Mouse (Mus musculus): ENCODE results near the gene Wfdc9. TPM values are rescaled to one million over a fixed set of nuclear protein-coding genes. Genes with fewer than 3 reads are reported as not detected.
A peak's percentile ranks its signal among the peaks of the same experiment; 100 is the strongest.

Wfdc9 gene
- not detected in 2 replicates for polyA plus RNA-seq (2012; ENCODE audit: insufficient read depth, insufficient read length, missing spikeins)

- H3K4me3 ChIP-seq (ENCODE audit: insufficient read depth, low read depth, low read length) = no peak within 1 kb of the TSS
- no peaks in the 10 kb centered on the region for H3K4me1 ChIP-seq (ENCODE audit: control insufficient read depth, insufficient read depth, insufficient read length, low read length)
- H3K27ac ChIP-seq (replicated peaks; ENCODE audit: low read depth, low read length) = no peak within 1 kb of the TSS
Observed at GRCm38 (mm10) chr2:164656483-164656882, at the start of gene Wfdc9. Gene Wfdc9 (minus strand): TSS chr2:164656583.

- no peak overlapping the region for H3K27ac ChIP-seq (replicated peaks; ENCODE audit: low read depth, low read length)
- no peak overlapping the region for H3K4me3 ChIP-seq (ENCODE audit: insufficient read depth, low read depth, low read length)
- H3K4me1 ChIP-seq (ENCODE audit: control insufficient read depth, insufficient read depth, insufficient read length, low read length) = no peaks in the 10 kb centered on the region
Observed at GRCm38 (mm10) chr2:164705991-164706390, 49.6 kb upstream of the Wfdc9 start.

GRCm38 (mm10) chr2:164705328-164705727 is 48.9 kb upstream of the Wfdc9 start:
- Histone ChIP-seq H3K4me1 (ENCODE audit: control insufficient read depth, insufficient read depth, insufficient read length, low read length) (no peaks in the 10 kb centered on the region), H3K4me3 (ENCODE audit: insufficient read depth, low read depth, low read length) (no peak overlapping the region), H3K27ac (replicated peaks; ENCODE audit: low read depth, low read length) (no peak overlapping the region)

GRCm38 (mm10) chr2:164704235-164704634 is 47.9 kb upstream of the Wfdc9 start:
- no peak overlapping the region for H3K4me3 ChIP-seq (ENCODE audit: insufficient read depth, low read depth, low read length)
- no peak overlapping the region for H3K27ac ChIP-seq (replicated peaks; ENCODE audit: low read depth, low read length)
- H3K4me1 ChIP-seq (ENCODE audit: control insufficient read depth, insufficient read depth, insufficient read length, low read length) = no peaks in the 10 kb centered on the region

- H3K27ac ChIP-seq (replicated peaks; ENCODE audit: low read depth, low read length) = no peak overlapping the region
- H3K4me3 ChIP-seq (ENCODE audit: insufficient read depth, low read depth, low read length) = no peak overlapping the region
- no peaks in the 10 kb centered on the region for H3K4me1 ChIP-seq (ENCODE audit: control insufficient read depth, insufficient read depth, insufficient read length, low read length)
Observed at GRCm38 (mm10) chr2:164701761-164702160, 45.4 kb upstream of the Wfdc9 start.

- Histone ChIP-seq H3K27ac (replicated peaks; ENCODE audit: low read depth, low read length) (no peak overlapping the region), H3K4me3 (ENCODE audit: insufficient read depth, low read depth, low read length) (no peak overlapping the region), H3K4me1 (ENCODE audit: control insufficient read depth, insufficient read depth, insufficient read length, low read length) (no peaks in the 10 kb centered on the region)
Observed at GRCm38 (mm10) chr2:164700959-164701358, 44.6 kb upstream of the Wfdc9 start.

GRCm38 (mm10) chr2:164698201-164698600 is 41.8 kb upstream of the Wfdc9 start, which contains the start of gene Spint4:
Gene Spint4 (plus strand): TSS chr2:164698501.
- Histone ChIP-seq H3K4me1 (ENCODE audit: control insufficient read depth, insufficient read depth, insufficient read length, low read length) (no peaks in the 10 kb centered on the region), H3K27ac (replicated peaks; ENCODE audit: low read depth, low read length) (no peak within 1 kb of the TSS), H3K4me3 (ENCODE audit: insufficient read depth, low read depth, low read length) (no peak within 1 kb of the TSS)

- H3K4me1 ChIP-seq (ENCODE audit: control insufficient read depth, insufficient read depth, insufficient read length, low read length) = no peaks in the 10 kb centered on the region
- H3K27ac ChIP-seq (replicated peaks; ENCODE audit: low read depth, low read length) = no peak within 1 kb of the TSS
- H3K4me3 ChIP-seq (ENCODE audit: insufficient read depth, low read depth, low read length) = no peak within 1 kb of the TSS
Observed at GRCm38 (mm10) chr2:164684807-164685206, 28.4 kb upstream of the Wfdc9 start, which contains the start of gene Wfdc13. Gene Wfdc13 (plus strand): TSS chr2:164685107.

- H3K4me3 ChIP-seq (ENCODE audit: insufficient read depth, low read depth, low read length) = no peak overlapping the region
Observed at GRCm38 (mm10) chr2:164679906-164680305, 23.5 kb upstream of the Wfdc9 start.

GRCm38 (mm10) chr2:164678848-164679625 is 22.7 kb upstream of the Wfdc9 start:
- H3K4me3 ChIP-seq (ENCODE audit: insufficient read depth, low read depth, low read length) = peak overlapping the region; percentile 42; the same call in 1 of the 2 replicates
- H3K4me1 ChIP-seq (ENCODE audit: control insufficient read depth, insufficient read depth, insufficient read length, low read length) = no peaks in the 10 kb centered on the region
- no peak overlapping the region for H3K27ac ChIP-seq (replicated peaks; ENCODE audit: low read depth, low read length)

More at GRCm38 (mm10) chr2:164679906-164680305, 23.5 kb upstream of the Wfdc9 start:
- no peaks in the 10 kb centered on the region for H3K4me1 ChIP-seq (ENCODE audit: control insufficient read depth, insufficient read depth, insufficient read length, low read length)
- H3K27ac ChIP-seq (replicated peaks; ENCODE audit: low read depth, low read length) = no peak overlapping the region

DNA sequence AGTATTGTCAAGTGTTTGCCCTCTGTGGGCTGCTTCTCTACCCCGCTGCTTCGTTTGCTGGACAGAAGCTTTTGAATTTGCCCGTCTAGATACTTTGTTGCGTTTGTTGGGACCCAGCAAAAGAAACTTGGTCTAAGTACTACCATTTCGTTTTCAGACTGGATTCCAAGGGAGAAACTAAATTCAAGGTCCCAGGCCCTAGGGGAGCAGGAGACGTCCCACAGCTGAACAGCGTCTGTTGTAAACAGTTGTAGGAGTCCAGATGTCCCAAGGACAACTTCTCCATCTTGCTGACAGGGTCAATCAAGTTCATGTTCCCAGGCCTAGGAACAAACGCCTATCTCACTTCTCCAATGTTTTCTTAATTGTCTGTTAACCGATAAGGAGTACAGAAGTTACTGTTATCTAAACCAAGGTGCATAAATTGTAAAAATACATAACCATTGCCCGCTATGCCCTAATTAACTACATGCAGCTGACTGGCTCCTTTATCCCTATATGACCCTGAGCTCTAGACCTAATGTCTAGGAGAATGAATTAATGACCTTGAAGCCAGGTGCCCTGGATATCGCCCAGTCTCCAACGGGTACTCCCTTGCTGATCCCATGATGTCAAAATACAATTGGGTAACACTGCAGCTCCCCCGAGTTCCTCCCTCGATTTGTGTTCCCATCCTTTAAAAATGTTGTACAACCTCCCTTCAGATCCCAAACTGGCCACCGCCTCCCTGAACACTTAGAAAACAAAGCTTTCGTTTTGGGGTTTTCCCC is 20.7 kb upstream of the Wfdc9 start:
- Histone ChIP-seq H3K27ac (replicated peaks; ENCODE audit: low read depth, low read length) (no peak overlapping the region), H3K4me1 (ENCODE audit: control insufficient read depth, insufficient read depth, insufficient read length, low read length) (no peaks in the 10 kb centered on the region), H3K4me3 (ENCODE audit: insufficient read depth, low read depth, low read length) (no peak overlapping the region)

GRCm38 (mm10) chr2:164676103-164676502 is 19.7 kb upstream of the Wfdc9 start:
- H3K27ac ChIP-seq (replicated peaks; ENCODE audit: low read depth, low read length) = no peak overlapping the region
- no peaks in the 10 kb centered on the region for H3K4me1 ChIP-seq (ENCODE audit: control insufficient read depth, insufficient read depth, insufficient read length, low read length)
- no peak overlapping the region for H3K4me3 ChIP-seq (ENCODE audit: insufficient read depth, low read depth, low read length)

DNA sequence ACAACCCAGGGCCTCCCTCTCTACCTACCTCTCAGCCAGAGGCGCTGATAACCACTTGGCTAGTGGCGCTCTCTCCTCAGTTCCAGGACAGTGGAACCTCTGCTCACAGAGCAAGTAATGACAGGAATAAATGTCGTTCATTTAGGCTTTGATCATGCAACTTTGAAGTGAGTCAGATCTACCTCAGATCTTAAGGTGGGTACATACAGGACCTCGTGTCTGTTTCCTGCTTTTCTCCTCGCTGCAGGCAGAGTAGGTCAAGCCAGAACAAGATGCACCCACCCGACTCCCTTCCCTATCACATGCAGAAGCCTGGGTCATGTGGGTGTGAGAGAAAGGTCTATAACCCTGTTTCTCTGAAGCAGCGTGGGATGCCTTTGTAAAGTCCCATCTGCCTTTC is 17.6 kb upstream of the Wfdc9 start, which contains the start of gene Wfdc11:
Gene Wfdc11, minus strand, starts transcription at position 101 of the 400 bp plus-strand sequence.
- Histone ChIP-seq H3K27ac (replicated peaks; ENCODE audit: low read depth, low read length) (no peak within 1 kb of the TSS), H3K4me3 (ENCODE audit: insufficient read depth, low read depth, low read length) (no peak within 1 kb of the TSS), H3K4me1 (ENCODE audit: control insufficient read depth, insufficient read depth, insufficient read length, low read length) (no peaks in the 10 kb centered on the region)

GRCm38 (mm10) chr2:164670938-164671337 is 14.6 kb upstream of the Wfdc9 start:
- no peak overlapping the region for H3K27ac ChIP-seq (replicated peaks; ENCODE audit: low read depth, low read length)
- H3K4me3 ChIP-seq (ENCODE audit: insufficient read depth, low read depth, low read length) = no peak overlapping the region
- no peaks in the 10 kb centered on the region for H3K4me1 ChIP-seq (ENCODE audit: control insufficient read depth, insufficient read depth, insufficient read length, low read length)

GRCm38 (mm10) chr2:164670261-164670660 is 13.9 kb upstream of the Wfdc9 start:
- Histone ChIP-seq H3K27ac (replicated peaks; ENCODE audit: low read depth, low read length) (no peak overlapping the region), H3K4me3 (ENCODE audit: insufficient read depth, low read depth, low read length) (no peak overlapping the region), H3K4me1 (ENCODE audit: control insufficient read depth, insufficient read depth, insufficient read length, low read length) (no peaks in the 10 kb centered on the region)
